23 mouse cellular contexts compared by ENCODE assay signal in the genomic region with DNA sequence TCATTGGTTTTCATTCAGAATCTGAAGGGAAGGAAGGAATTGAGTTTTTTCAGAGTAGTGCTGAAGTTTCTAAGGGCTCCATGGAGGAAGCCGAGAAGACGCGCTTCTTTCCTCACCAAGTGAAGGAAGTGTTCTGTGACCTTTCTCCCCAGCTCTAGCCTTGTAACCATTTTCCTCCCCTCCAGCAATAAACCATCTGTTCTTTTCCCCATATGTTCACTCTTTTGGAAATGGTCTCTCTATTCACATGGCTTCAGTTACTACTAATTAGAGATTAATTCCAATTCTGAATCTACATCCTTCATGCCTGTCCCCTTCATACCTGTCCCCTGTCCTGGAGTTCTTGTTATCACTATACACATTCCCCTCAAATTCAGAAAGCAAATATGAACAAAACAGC.
DNase-seq lines count a peak whose midpoint lies in the region; ATAC-seq and TF ChIP-seq lines count a peak whose summit lies in the region.
"Had no signal": no experiment of that assay in that cellular context is flagged by ENCODE, and none has a peak within 500 bp of the region (broad histone marks: within the 10 kb centered on the region; RNA-seq: fewer than 3 reads in every experiment).

No protein-coding gene starts in this region.

- H3K27ac ChIP-seq in cerebellum, adult 2 months (ENCODE audit: insufficient read depth, low read length) = peak overlapping the region; percentile 33; the same call in 1 of the 2 replicates
- no peak overlapping the region for H3K27ac ChIP-seq in forebrain, embryonic 14.5 days (ENCODE audit: low read depth, low read length)
- no peak overlapping the region for H3K27ac ChIP-seq in forebrain, embryonic 15.5 days (replicated peaks)

- no peak for TF ChIP-seq POLR2A in cerebellum, adult 2 months (IDR thresholded peaks at IDR 0.05; ENCODE audit: borderline replicate concordance, insufficient read depth, low read length)

- DNase-seq in cerebellum, adult 2 months = peak in 1 of 2 experiments; percentile 63
- DNase-seq in cerebellum, adult 9-10 months = peak; percentile 59
- DNase-seq in cerebellum, postnatal 10 days = no peak
- DNase-seq in forebrain, embryonic 14.5 days (ENCODE audit: low spot score) = peak; percentile 8
- DNase-seq in brain, adult 2 months (ENCODE audit: low read depth, low spot score) = peak; percentile 72
- DNase-seq in gastrocnemius, postnatal 10 days = no peak
- DNase-seq: adrenal gland, adult 2 months; adrenal gland, adult 8-10 months; adrenal gland, postnatal 10 days; adrenal gland, postnatal 14 days; adrenal gland, postnatal 25 days; adrenal gland, postnatal 36 days; B cell, adult 2 months; cerebellum, adult 11 months; cerebellum, adult 11-12 months; cerebellum, adult 18-20 months; cerebellum, adult 8-10 months had no signal

- no peak for ATAC-seq in cerebellum, adult (ENCODE audit: insufficient number of reproducible peaks, low FRiP score, low TSS enrichment)
- no peak for ATAC-seq in forebrain, embryonic 14.5 days
- no peak for ATAC-seq in forebrain, embryonic 15.5 days (replicated peaks)
- ATAC-seq: activated CD4-positive, CD25-positive, alpha-beta regulatory T cell, adult 4 months; CD4-positive, CD25-positive, alpha-beta regulatory T cell, adult 4 months; Patski had no signal

- 30% methylated on average over 3 of the region's 3 CpGs for WGBS in cerebellum, adult 2 months
- 71% methylated on average over 3 of the region's 3 CpGs for WGBS in forebrain, embryonic 14.5 days
- WGBS in forebrain, embryonic 15.5 days = 70% methylated on average over 3 of the region's 3 CpGs

- TF ChIP-seq CTCF in cerebellum, adult 2 months (IDR thresholded peaks at IDR 0.05; ENCODE audit: borderline replicate concordance, insufficient read depth, low read depth, low read length) = no peak

- H3K4me2 ChIP-seq in forebrain, embryonic 14.5 days (ENCODE audit: low read length) = no peak overlapping the region
- H3K4me2 ChIP-seq in forebrain, embryonic 15.5 days (replicated peaks) = no peak overlapping the region

- H3K4me1 ChIP-seq in cerebellum, adult 2 months (ENCODE audit: control insufficient read depth, insufficient read depth, low read length) = peaks cover 49% of the 10 kb centered on the region
- H3K4me1 ChIP-seq in forebrain, embryonic 14.5 days (ENCODE audit: control insufficient read depth, insufficient read depth, low read length) = peaks cover 2% of the 10 kb centered on the region; the same call in 1 of the 2 replicates
- H3K4me1 ChIP-seq in forebrain, embryonic 15.5 days = peaks cover 24% of the 10 kb centered on the region

- no peaks in the 10 kb centered on the region for H3K36me3 ChIP-seq in forebrain, embryonic 14.5 days (ENCODE audit: control insufficient read depth, insufficient read depth, low read length)
- H3K36me3 ChIP-seq in forebrain, embryonic 15.5 days = no peaks in the 10 kb centered on the region
- H3K36me3 ChIP-seq: G1E had no signal

- H3K9ac ChIP-seq in forebrain, embryonic 14.5 days (ENCODE audit: low read length) = no peak overlapping the region
- H3K9ac ChIP-seq in forebrain, embryonic 15.5 days (replicated peaks) = no peak overlapping the region

- no peak overlapping the region for H3K4me3 ChIP-seq in cerebellum, adult 2 months (replicated peaks; ENCODE audit: insufficient read depth, low read depth, low read length)
- H3K4me3 ChIP-seq in forebrain, embryonic 14.5 days (ENCODE audit: low read depth, low read length) = no peak overlapping the region
- H3K4me3 ChIP-seq in forebrain, embryonic 15.5 days = no peak overlapping the region

- H3K27me3 ChIP-seq in cerebellum, adult 2 months (ENCODE audit: control insufficient read depth, insufficient read depth, low read length) = no peaks in the 10 kb centered on the region
- no peaks in the 10 kb centered on the region for H3K27me3 ChIP-seq in forebrain, embryonic 14.5 days (replicated peaks; ENCODE audit: control insufficient read depth, insufficient read depth, low read length)
- no peaks in the 10 kb centered on the region for H3K27me3 ChIP-seq in forebrain, embryonic 15.5 days

- H3K9me3 ChIP-seq in forebrain, embryonic 14.5 days (replicated peaks; ENCODE audit: control insufficient read depth, low read length) = no peaks in the 10 kb centered on the region
- no peaks in the 10 kb centered on the region for H3K9me3 ChIP-seq in forebrain, embryonic 15.5 days

Comparison
In these comparisons a context has a peak if more than half of its experiments do, and no peak if none do; other contexts are left out.
1. DNase-seq: peak in cerebellum, adult 9-10 months (single experiment), forebrain, embryonic 14.5 days (single experiment) and brain, adult 2 months (single experiment); none in cerebellum, postnatal 10 days (0 of 2) and gastrocnemius, postnatal 10 days (single experiment).